Mouse (Mus musculus): ENCODE measurements at regions not wholly inside any gene's neighbourhood (a gene's known extent, or its start where the extent isn't known, plus 50 kb on each side); places are given as distances from the start of the nearest gene placed in this dataset.

- DNase-seq (ENCODE audit: extremely low spot score, low spot score) = no peak
Measured at GRCm38 (mm10) chr16:54770871-54771270, 526.9 kb downstream of the Zpld1 start.

GRCm38 (mm10) chr16:54744188-54744587 lies 553.6 kb downstream of the Zpld1 start:
- no peak for DNase-seq (ENCODE audit: extremely low spot score, low spot score)

- DNase-seq (ENCODE audit: extremely low spot score, low spot score) = no peak
Measured at GRCm38 (mm10) chr16:54733516-54733915, 564.3 kb downstream of the Zpld1 start.

- no peak for DNase-seq (ENCODE audit: extremely low spot score, low spot score)
Measured at GRCm38 (mm10) chr16:54707880-54708279, 589.9 kb downstream of the Zpld1 start.

GRCm38 (mm10) chr16:54682815-54683214 lies 615.0 kb downstream of the Zpld1 start:
- DNase-seq (ENCODE audit: extremely low spot score, low spot score) = peak; percentile 20

GRCm38 (mm10) chr16:54648728-54649525 lies 648.9 kb downstream of the Zpld1 start:
- DNase-seq (ENCODE audit: extremely low spot score, low spot score) = no peak

- no peak for DNase-seq (ENCODE audit: extremely low spot score, low spot score)
Measured at GRCm38 (mm10) chr16:54647821-54648220, 650.0 kb downstream of the Zpld1 start.

GRCm38 (mm10) chr16:54646252-54646651 lies 651.5 kb downstream of the Zpld1 start:
- DNase-seq (ENCODE audit: extremely low spot score, low spot score) = no peak

- DNase-seq (ENCODE audit: extremely low spot score, low spot score) = no peak
Measured at GRCm38 (mm10) chr16:54629183-54629582, 668.6 kb downstream of the Zpld1 start.

GRCm38 (mm10) chr16:54592643-54593042 lies 705.1 kb downstream of the Zpld1 start:
- DNase-seq (ENCODE audit: extremely low spot score, low spot score) = no peak

All from neural tube, embryonic 10.5 days (tissue).